Mouse (Mus musculus) spleen, postnatal 10 days (tissue): ENCODE measurements at regions not wholly inside any gene's neighbourhood (a gene's known extent, or its start where the extent isn't known, plus 50 kb on each side); places are given as distances from the start of the nearest gene placed in this dataset.

ENCODE experiments used
- DNase-seq, 2 experiments: peaks; one replicate each; pipeline ENCODE4 v3.0.0; 2021 to 2022; ENCODE audit warnings: low spot score in 2 of 2

GRCm38 (mm10) chr11:25157135-25157860 is 1053.3 kb downstream of the 5730522E02Rik start:
- no peak for DNase-seq

- DNase-seq = no peak
Measured at GRCm38 (mm10) chr11:25157861-25158245, 1052.7 kb downstream of the 5730522E02Rik start.

DNA sequence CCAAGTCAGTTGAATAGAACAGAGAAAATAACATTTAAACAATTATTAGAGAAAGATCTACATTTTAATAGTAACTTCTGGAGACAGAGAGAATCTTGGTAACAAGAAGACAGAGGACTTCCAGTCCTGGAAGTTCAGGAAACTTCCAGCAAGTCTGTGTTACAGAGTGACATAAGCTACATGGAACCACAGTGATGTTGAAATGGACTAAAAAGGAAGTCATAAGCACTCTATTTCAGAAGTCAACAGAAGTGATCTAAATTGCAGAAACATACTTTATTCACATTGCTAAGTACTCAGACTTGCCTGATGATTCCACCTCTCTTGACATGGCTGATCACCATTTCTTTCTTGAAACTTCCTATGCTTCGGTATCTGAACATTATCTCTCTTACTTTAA is 1051.7 kb downstream of the 5730522E02Rik start:
- no peak for DNase-seq

DNA sequence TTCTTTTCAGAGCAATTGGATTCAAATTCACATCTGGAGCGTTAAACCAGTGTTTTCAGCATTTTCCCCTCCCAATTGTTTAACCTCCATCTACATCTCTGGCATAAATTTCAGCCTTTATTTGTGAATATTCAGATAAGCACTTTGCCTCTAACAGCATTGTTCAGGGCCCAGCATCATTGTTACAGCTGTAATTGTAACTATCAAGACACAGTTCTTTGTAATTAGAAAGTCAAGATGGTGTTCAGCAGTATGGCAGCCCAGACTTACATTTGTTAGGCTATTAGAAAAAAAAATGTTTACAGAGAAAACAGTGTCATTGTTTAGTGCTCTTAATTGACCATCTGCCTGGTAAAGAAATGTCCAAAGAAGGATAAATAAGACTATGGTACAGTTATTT is 1042.6 kb downstream of the 5730522E02Rik start:
- no peak for DNase-seq

- DNase-seq = no peak
Measured at GRCm38 (mm10) chr11:25171048-25171447, 1039.5 kb downstream of the 5730522E02Rik start.
